Mouse (Mus musculus) C2C12 (cell line): ENCODE measurements around the gene Zfp609.

Experiments used
- CTCF ChIP-seq: IDR thresholded peaks from one replicate; pipeline ENCODE4 v1.5.1; 2011; ENCODE audit not compliant: control insufficient read depth, insufficient read depth, insufficient read length
- MYOD1 ChIP-seq: IDR thresholded peaks from one replicate; pipeline ENCODE4 v1.6.1; 2011; ENCODE audit warnings: low read depth; ENCODE audit not compliant: control insufficient read depth, insufficient read length
- MYOG ChIP-seq: IDR thresholded peaks from one replicate; pipeline ENCODE4 v1.6.1; 2011; ENCODE audit not compliant: control insufficient read depth, insufficient read length; ENCODE audit errors: extremely low read depth
- USF1 ChIP-seq: IDR thresholded peaks from one replicate; pipeline ENCODE4 v1.6.1; 2011; ENCODE audit warnings: low read depth, mild to moderate bottlenecking, control low read depth, moderate library complexity

DNA sequence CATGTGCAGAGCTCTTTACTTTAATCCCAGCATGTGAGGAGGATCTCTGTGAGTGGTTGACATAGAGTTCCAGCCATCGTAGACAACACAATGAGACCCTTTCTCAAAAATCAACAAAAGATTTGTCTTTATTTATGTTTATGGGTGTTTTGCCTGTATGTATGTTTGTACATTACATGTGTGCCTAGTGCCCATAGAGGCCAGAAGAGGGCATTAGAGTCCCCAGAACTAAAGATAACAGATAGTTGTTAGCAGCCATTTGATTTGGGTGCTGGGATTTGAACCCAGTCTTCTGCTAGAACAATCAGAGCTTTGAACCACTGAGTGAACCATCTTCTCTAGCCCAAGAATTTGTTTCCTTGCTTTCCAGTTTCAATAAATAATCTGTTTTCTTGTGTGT, 72.2 kb downstream of the Zfp609 start:
- TF ChIP-seq CTCF = no peak
- TF ChIP-seq MYOG = no peak
- no peak for TF ChIP-seq MYOD1
- TF ChIP-seq USF1 = no peak
